9 mouse cellular contexts compared by ENCODE assay signal in the genomic region with DNA sequence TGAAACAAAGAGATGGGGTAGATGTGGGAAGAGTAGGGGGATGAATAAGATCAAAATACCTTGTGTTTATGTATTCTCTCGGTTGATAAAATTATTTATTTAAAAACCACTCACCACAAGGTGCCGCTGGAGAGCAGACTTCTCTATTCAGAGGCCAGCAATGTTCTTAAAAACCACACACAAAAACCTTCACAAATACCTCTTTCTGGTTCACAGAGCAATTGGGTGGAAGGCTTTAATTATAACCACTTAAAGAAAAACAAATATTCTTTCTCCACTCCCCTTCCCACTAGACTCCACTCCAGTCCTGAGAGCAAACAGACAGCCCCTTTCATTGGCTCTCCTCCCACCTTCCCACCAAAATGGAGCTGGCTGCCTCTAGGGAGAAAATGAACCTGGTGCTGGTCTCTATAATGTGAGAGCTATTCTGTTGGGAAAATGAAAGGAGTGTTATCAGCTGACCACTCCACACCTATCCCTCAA.
DNase-seq lines count a peak whose midpoint lies in the region; ATAC-seq and TF ChIP-seq lines count a peak whose summit lies in the region.
"Had no signal": no experiment of that assay in that cellular context is flagged by ENCODE, and none has a peak within 500 bp of the region (broad histone marks: within the 10 kb centered on the region; RNA-seq: fewer than 3 reads in every experiment).

No protein-coding gene starts in this region.

- no peak overlapping the region for H3K4me2 ChIP-seq in kidney, embryonic 16.5 days (replicated peaks; ENCODE audit: low read depth, low read length)
- no peak overlapping the region for H3K4me2 ChIP-seq in limb, embryonic 13.5 days (replicated peaks)

- TF ChIP-seq RAD21 in MEL (IDR thresholded peaks at IDR 0.05; ENCODE audit: low read depth, low read length) = peak; percentile 45

- H3K36me3 ChIP-seq in MEL (ENCODE audit: control insufficient read depth in 1 of 2, insufficient read depth in 2 of 2, low read length in 2 of 2) = no peaks in the 10 kb centered on the region
- no peaks in the 10 kb centered on the region for H3K36me3 ChIP-seq in kidney, embryonic 16.5 days (ENCODE audit: insufficient read depth, low read length)
- no peaks in the 10 kb centered on the region for H3K36me3 ChIP-seq in limb, embryonic 13.5 days

- 3% methylated on average over 2 of the region's 2 CpGs for WGBS in kidney, embryonic 16.5 days
- WGBS in limb, embryonic 13.5 days = 2% methylated on average over 2 of the region's 2 CpGs

- TF ChIP-seq CTCF in MEL (IDR thresholded peaks at IDR 0.05 in 2 of 3, conservative IDR thresholded peaks at IDR 0.05 in 1 of 3; ENCODE audit: control insufficient read depth in 1 of 3, insufficient read depth in 1 of 3, low read depth in 2 of 3, low read length in 3 of 3, poor library complexity in 1 of 3, severe bottlenecking in 1 of 3) = peak in 2 of 3 experiments; percentile 25 to 50; a peak in 2 of 6 replicates
- TF ChIP-seq CTCF in cortical plate, adult 2 months (IDR thresholded peaks at IDR 0.05; ENCODE audit: extremely low read depth, insufficient read depth, low read length) = peak; percentile 55; the same call in 1 of the 2 replicates

- no peaks in the 10 kb centered on the region for H3K4me1 ChIP-seq in MEL (ENCODE audit: control insufficient read depth in 1 of 2, insufficient read depth in 2 of 2, low read length in 2 of 2)
- H3K4me1 ChIP-seq in cortical plate, adult 2 months (ENCODE audit: control insufficient read depth, insufficient read depth, low read length) = no peaks in the 10 kb centered on the region
- H3K4me1 ChIP-seq in kidney, embryonic 16.5 days (ENCODE audit: insufficient read depth, low read length) = peaks cover 24% of the 10 kb centered on the region
- peaks cover 10% of the 10 kb centered on the region for H3K4me1 ChIP-seq in limb, embryonic 13.5 days

- no peak for TF ChIP-seq EP300 in MEL (IDR thresholded peaks at IDR 0.05; ENCODE audit: low read depth in 1 of 2, low read length in 2 of 2)

- H3K4me3 ChIP-seq in MEL (ENCODE audit: control insufficient read depth in 1 of 2, insufficient read depth in 1 of 2, low read depth in 2 of 2, low read length in 2 of 2) = no peak overlapping the region
- no peak overlapping the region for H3K4me3 ChIP-seq in cortical plate, adult 2 months (ENCODE audit: insufficient read depth, low read length)
- no peak overlapping the region for H3K4me3 ChIP-seq in kidney, embryonic 16.5 days (ENCODE audit: low read length)
- no peak overlapping the region for H3K4me3 ChIP-seq in limb, embryonic 13.5 days
- H3K4me3 ChIP-seq: erythroblast, embryonic 14.5 days had no signal

- no peak for TF ChIP-seq POLR2A in MEL (IDR thresholded peaks at IDR 0.05; ENCODE audit: control insufficient read depth in 1 of 2, insufficient read depth in 1 of 2, low read depth in 1 of 2, low read length in 2 of 2, poor library complexity in 1 of 2)
- no peak for TF ChIP-seq POLR2A in cortical plate, adult 2 months (IDR thresholded peaks at IDR 0.05; ENCODE audit: extremely low read depth, insufficient read depth, low read length)

- H3K27ac ChIP-seq in MEL (ENCODE audit: control insufficient read depth, low read depth, low read length) = no peak overlapping the region
- no peak overlapping the region for H3K27ac ChIP-seq in cortical plate, adult 2 months (ENCODE audit: insufficient read depth, low read length)
- H3K27ac ChIP-seq in kidney, embryonic 16.5 days (ENCODE audit: low read length) = peak overlapping the region; percentile 64
- no peak overlapping the region for H3K27ac ChIP-seq in limb, embryonic 13.5 days

- no peak overlapping the region for H3K9ac ChIP-seq in MEL (ENCODE audit: control insufficient read depth, low read depth, low read length, poor library complexity, severe bottlenecking)
- no peak overlapping the region for H3K9ac ChIP-seq in kidney, embryonic 16.5 days (replicated peaks; ENCODE audit: low read length)
- no peak overlapping the region for H3K9ac ChIP-seq in limb, embryonic 13.5 days

- DNase-seq in 416B (ENCODE audit: low read depth) (peak; percentile 46), MEL (ENCODE audit: low read depth, low spot score) (peak; percentile 23)
- DNase-seq in heart, adult 8-10 months (ENCODE audit: low spot score) = peak; percentile 31
- peak; percentile 4 for DNase-seq in retina, adult 2 months (ENCODE audit: low read depth, low spot score)

- H3K27me3 ChIP-seq in MEL (ENCODE audit: control insufficient read depth in 1 of 2, insufficient read depth in 2 of 2, low read length in 2 of 2) = no peaks in the 10 kb centered on the region; a peak in 1 of 4 replicates
- H3K27me3 ChIP-seq in kidney, embryonic 16.5 days (ENCODE audit: insufficient read depth, low read length) = no peaks in the 10 kb centered on the region
- H3K27me3 ChIP-seq in limb, embryonic 13.5 days = no peaks in the 10 kb centered on the region

- no peaks in the 10 kb centered on the region for H3K79me2 ChIP-seq in MEL (ENCODE audit: control insufficient read depth, insufficient read depth, low read length, poor library complexity)

- ATAC-seq in kidney, embryonic 16.5 days (ENCODE audit: low FRiP score, low TSS enrichment) = peak; percentile 65
- ATAC-seq in limb, embryonic 13.5 days (ENCODE audit: low FRiP score, low read depth) = peak; percentile 48; the same call in 1 of the 2 replicates
- no peak for ATAC-seq in monocyte, adult 5-6 weeks (replicated peaks; ENCODE audit: insufficient number of reproducible peaks, low FRiP score, low TSS enrichment, poor library complexity, severe bottlenecking)

- no peaks in the 10 kb centered on the region for H3K9me3 ChIP-seq in MEL (replicated peaks; ENCODE audit: insufficient read depth, low read length)
- no peaks in the 10 kb centered on the region for H3K9me3 ChIP-seq in kidney, embryonic 16.5 days (ENCODE audit: low read length)
- no peaks in the 10 kb centered on the region for H3K9me3 ChIP-seq in limb, embryonic 13.5 days

TF ChIP-seq in MEL, 35 proteins besides CTCF, POLR2A, EP300 and RAD21:
- TF ChIP-seq UBTF (IDR thresholded peaks at IDR 0.05; ENCODE audit: borderline replicate concordance, insufficient read depth, low read depth, low read length) (no peak), MAX (IDR thresholded peaks at IDR 0.05; ENCODE audit: low read length) (no peak), MYC (IDR thresholded peaks at IDR 0.05; ENCODE audit: low read depth, low read length) (no peak), SMC3 (IDR thresholded peaks at IDR 0.05; ENCODE audit: low read depth, low read length) (peak; percentile 63)
